Mouse (Mus musculus) left cerebral cortex, postnatal 14 days (tissue): ENCODE data around the gene C130026I21Rik. TPM values are rescaled to one million over a fixed set of nuclear protein-coding genes. Genes with fewer than 3 reads are reported as not detected.
"Not testable (repeated sequence)": the region's sequence is repeated elsewhere in the genome, so short reads cannot be mapped to it uniquely, and the experiment has no call there.

Source experiments
- DNase-seq, 2 experiments: peaks; one replicate each; pipeline ENCODE4 v3.0.0; 2021 to 2022; ENCODE audit warnings: low spot score in 2 of 2, mixed read lengths in 1 of 2
- intact Hi-C: fragments of 180-260 bp; cut with DNase I; formaldehyde crosslinking; loops from one replicate; pipeline ENCODE4 v1.15.1; 2025
- microRNA-seq, 2 experiments: library from miRNA; unstranded; fragments of <30 nt; microRNA quantifications; one replicate each; pipeline ENCODE4 v1.2.0; 2022
- total RNA-seq, 2 experiments: library from RNA; stranded (reverse); gene quantifications; 2 replicates each; pipeline ENCODE4 v1.2.3; 2021

The C130026I21Rik gene
- total RNA-seq, 2 experiments from 2014 or later: 0.49 to 0.79 TPM

DNA sequence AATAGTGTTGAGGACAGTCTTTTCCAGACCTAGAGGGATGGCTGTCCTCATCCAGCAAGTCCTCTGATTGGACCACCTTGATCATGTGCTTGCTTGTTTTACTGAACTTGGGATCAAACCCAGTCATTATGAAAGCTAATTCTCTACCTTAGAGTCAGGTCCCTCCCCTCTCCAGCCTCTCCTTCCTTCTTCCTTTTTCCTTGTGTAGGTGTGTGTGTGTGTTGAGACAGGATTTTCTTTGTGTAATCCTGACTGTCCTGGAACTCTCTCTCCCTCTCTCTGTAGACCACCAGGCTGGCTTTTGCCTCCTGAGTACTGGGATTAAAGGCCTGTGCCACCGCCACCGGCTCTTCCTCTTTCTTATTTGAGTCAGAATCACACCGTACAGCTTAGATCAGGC is 313.6 kb downstream of the C130026I21Rik start:
- DNase-seq, intact Hi-C loops: not testable (repeated sequence)

DNA sequence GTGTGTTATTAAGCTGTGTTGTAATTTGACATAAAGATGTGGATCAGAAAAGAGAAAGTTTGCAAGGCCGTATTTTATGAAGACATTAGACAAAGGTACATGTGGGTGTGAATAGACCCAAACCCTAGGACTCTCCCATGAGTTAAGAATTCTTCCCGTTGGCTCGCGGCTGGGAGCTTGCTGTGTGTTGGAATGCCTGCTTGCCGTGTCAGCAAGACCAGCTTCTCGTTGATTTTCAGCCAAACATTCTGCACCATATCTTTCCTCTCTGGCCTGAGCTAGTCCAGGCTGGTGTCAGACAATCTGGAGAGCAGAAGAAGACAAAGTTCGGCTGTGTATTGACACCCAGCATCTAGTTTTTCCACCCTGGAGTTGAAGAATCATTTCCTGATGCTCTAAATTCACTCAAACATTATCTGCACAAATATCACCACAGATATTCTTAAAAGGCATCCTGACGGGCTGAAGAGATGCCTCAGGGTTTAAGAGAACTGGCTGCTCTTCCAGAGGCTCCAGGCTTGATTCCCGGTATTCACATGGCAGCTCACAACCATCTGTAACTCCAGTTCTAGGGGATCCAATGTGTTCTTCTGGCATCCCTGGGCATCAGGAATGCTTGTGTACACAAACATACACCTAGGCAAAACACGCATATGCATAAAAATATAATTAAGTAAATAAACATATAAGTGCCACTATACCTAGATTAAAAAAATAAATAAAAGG is 317.7 kb downstream of the C130026I21Rik start:
- DNase-seq: peak in 1 of 2 experiments; percentile 1
- intact Hi-C loops: no loop called here

DNA sequence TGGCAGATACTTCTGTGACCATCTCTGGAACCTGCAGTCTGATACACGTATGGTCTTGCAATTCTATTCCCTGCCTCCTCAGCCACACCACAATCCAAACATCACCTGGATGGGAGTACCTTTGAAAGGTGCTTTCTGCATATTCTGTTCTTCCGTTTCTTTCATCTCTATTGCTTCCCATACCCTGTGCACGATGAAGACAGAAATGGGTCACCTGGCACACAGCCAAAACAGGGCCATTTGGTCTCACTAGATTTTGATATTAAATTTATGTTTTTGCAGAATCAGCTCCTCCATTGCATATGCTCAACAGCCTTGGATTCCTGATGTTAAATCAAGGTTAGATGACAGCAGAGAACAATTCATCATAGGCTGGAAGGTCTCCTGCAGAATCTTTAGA is 318.8 kb downstream of the C130026I21Rik start:
- peak in 1 of 2 experiments; percentile 0 for DNase-seq
- intact Hi-C loops: no loop called here

- intact Hi-C loops: no loop called here
- DNase-seq: no peak
These were observed 323.0 kb downstream of the C130026I21Rik start for GRCm38 (mm10) chr1:84947390-84947789.

GRCm38 (mm10) chr1:84945950-84946349 is 324.4 kb downstream of the C130026I21Rik start:
- no peak for DNase-seq
- intact Hi-C loops: no loop called here

- intact Hi-C loops: no loop called here
- DNase-seq: no peak
These were observed 326.8 kb downstream of the C130026I21Rik start for GRCm38 (mm10) chr1:84943549-84943948.

Small RNA genes within 50 kb of the gene (microRNA-seq; reads per million reads assigned to microRNA genes)
- 0 reads per million in 2 experiments for gene Gm27907

Other genes with a start within 250 kb of the C130026I21Rik start
- not detected for gene Gm10553, start 170.4 kb downstream of the C130026I21Rik start, total RNA-seq
- not detected for gene A530032D15Rik, start 160.7 kb downstream of the C130026I21Rik start, total RNA-seq